Mouse (Mus musculus) intestine, postnatal 0 days (tissue): ENCODE results near the gene Ppp1r10. TPM values are rescaled to one million over a fixed set of nuclear protein-coding genes. Genes with fewer than 3 reads are reported as not detected.

ENCODE experiments used
- ATAC-seq: fragments of 200-750 bp; cut with Nextera tagmentation; 2 replicates; pipeline ENCODE4 v1.8.0; 2017; ENCODE audit warnings: mild to moderate bottlenecking, moderate TSS enrichment, moderate library complexity
- H3K27ac ChIP-seq: fragments of 300-500 bp; sonication (generic); 2 replicates; pipeline ENCODE4 v1.5.1; 2014; ENCODE audit warnings: mild to moderate bottlenecking, low read depth, low read length, moderate library complexity
- H3K27me3 ChIP-seq: fragments of 300-500 bp; sonication (generic); replicated peaks from 2 replicates; pipeline ENCODE4 v1.6.1; 2014; ENCODE audit warnings: low read length, mixed read lengths; ENCODE audit not compliant: control insufficient read depth, insufficient read depth
- H3K36me3 ChIP-seq: fragments of 300-500 bp; sonication (generic); 2 replicates; pipeline ENCODE4 v1.6.1; 2014; ENCODE audit warnings: mild to moderate bottlenecking, moderate library complexity; ENCODE audit not compliant: control insufficient read depth, insufficient read depth
- H3K4me1 ChIP-seq: fragments of 300-500 bp; sonication (generic); replicated peaks from 2 replicates; pipeline ENCODE4 v1.6.1; 2014; ENCODE audit warnings: antibody characterized with exemption, low read length, mixed read lengths; ENCODE audit not compliant: control insufficient read depth, insufficient read depth
- H3K4me2 ChIP-seq: fragments of 300-500 bp; sonication (generic); replicated peaks from 2 replicates; pipeline ENCODE4 v1.6.1; 2014; ENCODE audit warnings: low read depth, mild to moderate bottlenecking, moderate library complexity
- H3K4me3 ChIP-seq: fragments of 300-500 bp; sonication (generic); 2 replicates; pipeline ENCODE4 v1.5.1; 2014; ENCODE audit warnings: low read depth, low read length
- H3K9ac ChIP-seq: fragments of 300-500 bp; sonication (generic); 2 replicates; pipeline ENCODE4 v1.6.1; 2014; ENCODE audit warnings: mild to moderate bottlenecking, low read depth, low read length
- H3K9me3 ChIP-seq: fragments of 300-500 bp; sonication (generic); 2 replicates; pipeline ENCODE4 v1.6.1; 2016; ENCODE audit warnings: mixed run types; ENCODE audit not compliant: control insufficient read depth
- CTCF ChIP-seq: sonication (generic); IDR thresholded peaks from 2 replicates; pipeline ENCODE4 v1.5.1; 2016; ENCODE audit warnings: low read depth, mild to moderate bottlenecking, control low read depth, antibody characterized with exemption, moderate library complexity
- WGBS: fragments of 180-500 bp; shearing (Covaris S2); extraction: QIAGEN DNeasy Blood & Tissue Kit; methylation state at CpG from one replicate; pipeline ENCODE4 v1.1.7; 2014; 5-methylcytosine and 5-hydroxymethylcytosine counted together
- polyA plus RNA-seq: library from polyadenylated mRNA; unstranded; fragments of >200 nt; fragmentation: Nextera tagmentation; extraction: Ambion mirVana; gene quantifications from 2 replicates; pipeline ENCODE4 v1.2.1, GENCODE M21; 2015

The Ppp1r10 gene
- polyA plus RNA-seq, 1 experiment from 2014 or later, result 14.3 TPM

DNA sequence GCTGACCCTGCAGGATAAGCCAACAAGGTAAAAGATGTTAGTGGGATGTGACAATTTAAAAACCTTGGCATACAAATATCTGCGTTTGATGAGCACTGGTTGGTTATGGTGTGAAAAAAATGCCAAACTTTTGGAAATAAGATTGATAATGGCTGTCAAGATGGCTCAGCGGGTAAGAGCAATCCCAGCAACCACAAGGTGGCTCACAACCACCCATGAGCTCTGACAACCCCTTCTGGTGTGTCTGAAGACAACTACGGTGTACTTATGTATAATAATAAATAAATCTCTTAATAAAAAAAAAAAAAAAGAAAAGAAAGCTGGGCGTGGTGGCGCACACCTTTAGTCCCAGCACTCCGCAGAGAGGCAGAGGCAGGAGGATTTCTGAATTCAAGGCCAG, 1.3 kb upstream of the Ppp1r10 start:
- no peak for ATAC-seq
- peak; percentile 38 for TF ChIP-seq CTCF
- H3K36me3 ChIP-seq, result peaks cover 22% of the 10 kb centered on the region
- H3K27me3 ChIP-seq, result no peaks in the 10 kb centered on the region
- peak overlapping the region; percentile 86 for H3K4me3 ChIP-seq
- H3K4me1 ChIP-seq, result peaks cover 6% of the 10 kb centered on the region; the same call in 1 of the 2 replicates
- H3K4me2 ChIP-seq, result peak overlapping the region; percentile 69
- H3K9ac ChIP-seq, result no peak overlapping the region
- 65% methylated on average over 6 of the region's 6 CpGs for WGBS
- no peaks in the 10 kb centered on the region for H3K9me3 ChIP-seq
- peak overlapping the region; percentile 90 for H3K27ac ChIP-seq

- Histone ChIP-seq H3K9me3 (no peaks in the 10 kb centered on the region), H3K4me1 (peaks cover 7% of the 10 kb centered on the region; the same call in 1 of the 2 replicates), H3K4me3 (peak overlapping the region; percentile 86), H3K27me3 (no peaks in the 10 kb centered on the region), H3K9ac (peak overlapping the region; percentile 66), H3K27ac (peak overlapping the region; percentile 90), H3K36me3 (peaks cover 22% of the 10 kb centered on the region), H3K4me2 (peak overlapping the region; percentile 69)
- no peak for TF ChIP-seq CTCF
- ATAC-seq, result peak; percentile 29
- WGBS, result 1% methylated on average over 28 of the region's 28 CpGs
These were observed 517 bp upstream of the Ppp1r10 start for GRCm38 (mm10) chr17:35915538-35916296.

- Histone ChIP-seq H3K9me3 (no peaks in the 10 kb centered on the region), H3K4me3 (peak overlapping the region; percentile 86), H3K36me3 (peaks cover 14% of the 10 kb centered on the region), H3K4me2 (peak overlapping the region; percentile 69), H3K4me1 (peaks cover 7% of the 10 kb centered on the region; the same call in 1 of the 2 replicates), H3K9ac (peak overlapping the region; percentile 93), H3K27ac (peak overlapping the region; percentile 95), H3K27me3 (no peaks in the 10 kb centered on the region)
- ATAC-seq, result no peak
- WGBS, result 0% methylated on average over 8 of the region's 8 CpGs
- no peak for TF ChIP-seq CTCF
These were observed 869 bp downstream of the Ppp1r10 start for GRCm38 (mm10) chr17:35917143-35917462.

- no peak for TF ChIP-seq CTCF
- Histone ChIP-seq H3K4me2 (peak overlapping the region; percentile 69), H3K4me1 (peaks cover 7% of the 10 kb centered on the region; the same call in 1 of the 2 replicates), H3K27ac (peak overlapping the region; percentile 95), H3K4me3 (peak overlapping the region; percentile 86), H3K9ac (peak overlapping the region; percentile 93), H3K9me3 (no peaks in the 10 kb centered on the region), H3K27me3 (no peaks in the 10 kb centered on the region), H3K36me3 (peaks cover 9% of the 10 kb centered on the region)
- WGBS, result 0% methylated on average over 13 of the region's 13 CpGs
- no peak for ATAC-seq
These were observed 1.4 kb downstream of the Ppp1r10 start for GRCm38 (mm10) chr17:35917463-35918251.

DNA sequence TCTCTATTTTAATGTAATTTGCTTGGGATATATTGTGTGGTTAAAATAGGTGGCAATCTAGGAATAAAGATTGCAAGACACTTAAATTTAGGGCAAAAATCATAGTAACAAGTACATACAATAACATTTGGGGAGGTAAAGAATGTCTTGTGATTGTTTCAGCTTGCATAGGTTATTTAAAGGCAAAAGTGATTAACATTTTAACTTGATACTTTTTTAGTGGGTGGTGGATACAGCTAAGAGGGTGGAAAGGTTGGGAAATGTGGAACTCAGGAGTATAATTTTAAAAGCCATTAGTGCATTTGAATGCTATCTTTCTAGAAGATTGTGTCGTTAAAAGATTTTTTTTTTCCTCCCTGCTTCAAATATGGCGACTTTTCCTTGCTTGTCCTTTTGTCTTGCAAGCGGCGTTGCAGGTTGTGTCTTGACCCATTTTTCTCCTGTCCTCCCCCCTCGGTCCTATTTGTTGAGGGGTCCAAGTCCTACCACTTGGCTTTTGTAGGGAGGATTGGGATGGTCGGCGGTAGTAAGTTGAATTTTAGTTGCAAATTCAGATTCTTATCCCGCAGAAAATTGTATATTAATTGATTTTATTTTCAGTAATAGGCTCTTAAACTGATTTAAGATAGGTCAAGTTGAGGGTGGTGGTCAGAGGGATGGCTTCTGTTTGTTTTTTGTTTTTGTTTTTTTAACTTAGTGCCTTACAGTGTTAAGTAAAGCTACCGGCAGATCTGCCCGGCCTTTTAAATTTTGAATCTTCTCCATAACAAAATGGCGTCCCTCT, 2.2 kb downstream of the Ppp1r10 start:
- no peak for TF ChIP-seq CTCF
- WGBS, result under 1% methylated on average over 11 of the region's 11 CpGs
- no peak for ATAC-seq

More for the DNA sequence above, 2.2 kb downstream of the Ppp1r10 start:
- H3K27ac ChIP-seq, result peak overlapping the region; percentile 95
- H3K4me2 ChIP-seq, result peak overlapping the region; percentile 69
- H3K4me1 ChIP-seq, result peaks cover 7% of the 10 kb centered on the region; the same call in 1 of the 2 replicates
- H3K9ac ChIP-seq, result peak overlapping the region; percentile 93
- no peaks in the 10 kb centered on the region for H3K27me3 ChIP-seq
- peaks cover 4% of the 10 kb centered on the region for H3K36me3 ChIP-seq
- H3K4me3 ChIP-seq, result peak overlapping the region; percentile 86
- H3K9me3 ChIP-seq, result no peaks in the 10 kb centered on the region
